ENCODE assay signal across 9 mouse cellular contexts in genomic region chr8:70583476-70584387, GRCm38 (mm10). TPM values are rescaled to one million over a fixed set of nuclear protein-coding genes. Genes with fewer than 3 reads are reported as not detected.
DNase-seq lines count a peak whose midpoint lies in the region.
"Had no signal": no experiment of that assay in that cellular context is flagged by ENCODE, and none has a peak within 500 bp of the region (broad histone marks: within the 10 kb centered on the region; RNA-seq: fewer than 3 reads in every experiment).

No protein-coding gene starts in this region.

- intact Hi-C loops in heart, postnatal 25 days (cut with DNase I): loop anchor here (10.0 kb wide), 1 partner anchor 199 kb away; no protein-coding TSS in a partner anchor

- DNase-seq in heart, adult 11 months: peak; percentile 97
- DNase-seq in heart, postnatal 25 days (ENCODE audit: low spot score): no peak
- DNase-seq in layer of hippocampus, postnatal 10 days (ENCODE audit: low spot score in 2 of 2): peak; percentile 73 to 78
- DNase-seq in layer of hippocampus, postnatal 25 days (ENCODE audit: extremely low spot score in 1 of 2, low spot score in 1 of 2): no peak
- DNase-seq in cerebellum, adult 11 months: peak; percentile 74
- DNase-seq in cerebellum, postnatal 25 days: peak; percentile 84 to 85
- DNase-seq in embryo, embryonic 10.5 days (ENCODE audit: low spot score): no peak
- DNase-seq: kidney, adult 9 months had no signal

RNA-seq across cellular contexts. Expression of gene Isyna1, which starts 10.4 kb away (rescaled TPM):
- 10 to 100 TPM; 21.5 to 25.1 TPM for total RNA-seq in heart, postnatal 25 days (2021)
- total RNA-seq in layer of hippocampus, postnatal 10 days (2021): 10 to 100 TPM; 56.5 to 57.8 TPM
- total RNA-seq in layer of hippocampus, postnatal 25 days (2021): 10 to 100 TPM; 41.5 to 47.0 TPM

RNA-seq across cellular contexts. Expression of gene Ssbp4, which starts 24.9 kb away (rescaled TPM):
- total RNA-seq in heart, postnatal 25 days (2021): 10 to 100 TPM; 37.0 to 37.7 TPM
- 100 to 1,000 TPM; 225 to 240 TPM for total RNA-seq in layer of hippocampus, postnatal 10 days (2021)
- 100 to 1,000 TPM; 285 to 304 TPM for total RNA-seq in layer of hippocampus, postnatal 25 days (2021)

RNA-seq across cellular contexts. Expression of gene Lrrc25, which starts 32.2 kb away (rescaled TPM):
- total RNA-seq in heart, postnatal 25 days (2021): 1 to 10 TPM; 1.4 to 1.5 TPM
- total RNA-seq in layer of hippocampus, postnatal 10 days (2021): 1 to 10 TPM in 1 of 2 experiments, under 1 TPM in 1; 0.96 to 2.3 TPM
- 1 to 10 TPM in 1 of 2 experiments, under 1 TPM in 1; 0.63 to 1.0 TPM for total RNA-seq in layer of hippocampus, postnatal 25 days (2021)

RNA-seq across cellular contexts. Expression of gene Ell, which starts 44.5 kb away (rescaled TPM):
- 10 to 100 TPM; 11.7 to 13.3 TPM for total RNA-seq in heart, postnatal 25 days (2021)
- 10 to 100 TPM; 15.8 to 16.4 TPM for total RNA-seq in layer of hippocampus, postnatal 10 days (2021)
- 10 to 100 TPM; 20.3 to 23.5 TPM for total RNA-seq in layer of hippocampus, postnatal 25 days (2021)

RNA-seq across cellular contexts. Expression of gene Gdf15, which starts 48.5 kb away (rescaled TPM):
- total RNA-seq in heart, postnatal 25 days (2021): under 1 TPM; 0.56 to 0.73 TPM
- total RNA-seq in layer of hippocampus, postnatal 10 days (2021): not detected
- under 1 TPM in 1 of 2 experiments, not detected in 1; 0.26 TPM for total RNA-seq in layer of hippocampus, postnatal 25 days (2021)
- total RNA-seq: neutrophil, adult 5-6 weeks had no signal

Comparison
In these comparisons a context has a peak if more than half of its experiments do, and no peak if none do; other contexts are left out.
1. DNase-seq: peak in heart, adult 11 months (single experiment), layer of hippocampus, postnatal 10 days (2 of 2), cerebellum, adult 11 months (single experiment) and cerebellum, postnatal 25 days (2 of 2); none in heart, postnatal 25 days (single experiment), layer of hippocampus, postnatal 25 days (0 of 2) and embryo, embryonic 10.5 days (single experiment).
2. RNA of gene Ssbp4, which starts 24.9 kb away (total RNA-seq): 285 to 304 TPM in layer of hippocampus, postnatal 25 days and 225 to 240 TPM in layer of hippocampus, postnatal 10 days; 37.0 to 37.7 TPM in heart, postnatal 25 days; every median in the first group is over 4 times any median in the second.